Mouse (Mus musculus): Measurements from ENCODE around the gene Mfap1a. TPM values are rescaled to one million over a fixed set of nuclear protein-coding genes. Genes with fewer than 3 reads are reported as not detected.
A peak's percentile ranks its signal among the peaks of the same experiment; 100 is the strongest.

The Mfap1a gene
- polyA plus RNA-seq, 1 experiment, result 4.9 TPM

- Histone ChIP-seq H3K4me1 (ENCODE audit: control insufficient read depth, insufficient read depth, low read length) (peaks cover 3% of the 10 kb centered on the region; the same call in 1 of the 2 replicates), H3K4me3 (replicated peaks; ENCODE audit: extremely low read depth, low read depth, low read length) (no peak overlapping the region)
- TF ChIP-seq POLR2A (IDR thresholded peaks at IDR 0.05; ENCODE audit: borderline replicate concordance, extremely low read depth, low read depth, low read length), result no peak
- no peak for TF ChIP-seq CTCF (IDR thresholded peaks at IDR 0.05; ENCODE audit: insufficient read depth, low read length)
- WGBS, result 61% methylated on average over 4 of the region's 4 CpGs
- no peak for DNase-seq
Observed at GRCm38 (mm10) chr2:121452361-121452760, 54.1 kb downstream of the Mfap1a start.

GRCm38 (mm10) chr2:121450093-121450492 is 56.4 kb downstream of the Mfap1a start:
- TF ChIP-seq POLR2A (IDR thresholded peaks at IDR 0.05; ENCODE audit: borderline replicate concordance, extremely low read depth, low read depth, low read length) (no peak), CTCF (IDR thresholded peaks at IDR 0.05; ENCODE audit: insufficient read depth, low read length) (no peak)
- peak; percentile 35 for DNase-seq
- no peaks in the 10 kb centered on the region; the same call in 1 of the 2 replicates for H3K4me1 ChIP-seq (ENCODE audit: control insufficient read depth, insufficient read depth, low read length)
- H3K4me3 ChIP-seq (replicated peaks; ENCODE audit: extremely low read depth, low read depth, low read length), result peak overlapping the region; percentile 97
- WGBS, result 1% methylated on average over 7 of the region's 7 CpGs

DNA sequence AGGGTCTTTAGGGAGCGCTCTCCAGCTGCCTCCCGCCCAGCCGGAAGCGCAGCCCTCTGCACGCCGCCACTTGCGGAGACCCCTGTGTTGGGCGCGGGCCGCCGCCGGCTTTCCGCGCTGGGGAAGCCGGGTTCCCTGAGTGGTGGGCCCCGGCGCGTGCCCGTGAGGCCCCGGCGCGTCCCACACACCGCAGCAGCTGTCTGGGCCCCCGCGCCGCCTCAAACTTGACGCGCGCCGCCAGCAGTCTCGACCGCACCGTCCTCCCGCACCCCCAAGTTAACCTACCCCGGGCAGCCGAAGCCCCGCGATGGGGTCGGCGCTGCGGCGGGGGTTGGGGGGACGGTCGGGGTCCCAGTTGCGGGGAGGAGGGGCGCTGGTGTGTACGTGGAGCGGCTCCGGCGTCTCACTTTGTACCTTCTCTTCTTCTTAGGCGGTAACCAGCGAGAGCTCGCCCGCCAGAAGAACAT is 56.9 kb downstream of the Mfap1a start:
- H3K4me3 ChIP-seq (replicated peaks; ENCODE audit: extremely low read depth, low read depth, low read length), result peak overlapping the region; percentile 97
- no peaks in the 10 kb centered on the region; the same call in 1 of the 2 replicates for H3K4me1 ChIP-seq (ENCODE audit: control insufficient read depth, insufficient read depth, low read length)
- no peak for TF ChIP-seq POLR2A (IDR thresholded peaks at IDR 0.05; ENCODE audit: borderline replicate concordance, extremely low read depth, low read depth, low read length)
- TF ChIP-seq CTCF (IDR thresholded peaks at IDR 0.05; ENCODE audit: insufficient read depth, low read length), result no peak
- DNase-seq, result no peak
- under 1% methylated on average over 54 of the region's 54 CpGs for WGBS

DNA sequence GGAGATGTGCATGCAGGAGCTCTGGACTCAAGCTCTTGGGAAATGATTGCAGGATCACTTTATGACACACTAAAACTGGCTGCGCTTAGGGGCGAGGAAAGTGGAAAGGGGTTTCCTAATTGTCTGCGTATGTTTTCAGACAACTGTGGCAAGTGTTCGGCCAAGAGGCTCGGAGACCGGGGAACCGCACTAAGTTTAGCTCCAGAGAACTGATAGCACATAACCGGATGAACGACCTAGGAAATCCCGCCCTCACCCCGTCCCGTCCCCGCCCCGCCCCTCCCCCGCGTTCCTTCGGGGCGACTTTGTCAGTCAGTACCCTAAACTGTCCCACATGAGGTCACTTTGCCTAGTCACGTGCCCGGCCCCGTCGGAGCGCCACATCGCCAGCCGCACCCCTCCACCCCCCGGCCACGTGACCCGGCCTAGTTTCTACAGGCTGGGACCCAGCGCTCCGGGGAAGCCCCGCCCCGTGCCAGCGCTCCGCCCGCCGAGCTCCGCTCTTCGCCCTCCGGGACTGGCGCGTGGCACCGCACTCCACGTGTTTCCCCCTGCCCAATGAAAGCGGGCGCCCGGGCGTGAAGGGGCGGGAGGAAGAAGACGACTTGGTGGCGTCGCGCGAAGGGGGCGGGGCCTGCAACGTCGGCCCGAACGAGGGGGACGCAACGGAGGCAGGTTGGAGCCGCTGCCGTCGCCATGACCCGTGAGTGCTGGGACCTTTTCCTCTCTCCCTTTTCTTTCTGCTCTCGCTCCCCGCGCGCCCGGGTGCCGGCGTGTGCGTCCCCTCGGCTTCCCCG is 57.5 kb downstream of the Mfap1a start, which contains the start of gene Serf2:
Gene Serf2, plus strand, starts transcription at position 457 of the 797 bp plus-strand sequence.
- WGBS, result under 1% methylated on average over 71 of the region's 74 CpGs
- TF ChIP-seq CTCF (IDR thresholded peaks at IDR 0.05; ENCODE audit: insufficient read depth, low read length), result no peak
- TF ChIP-seq POLR2A (IDR thresholded peaks at IDR 0.05; ENCODE audit: borderline replicate concordance, extremely low read depth, low read depth, low read length), result peak; percentile 98
- H3K4me3 ChIP-seq (replicated peaks; ENCODE audit: extremely low read depth, low read depth, low read length), result peak within 1 kb of the TSS; percentile 97
- H3K4me1 ChIP-seq (ENCODE audit: control insufficient read depth, insufficient read depth, low read length), result no peaks in the 10 kb centered on the region; the same call in 1 of the 2 replicates
- peak; percentile 99 for DNase-seq

- TF ChIP-seq POLR2A (IDR thresholded peaks at IDR 0.05; ENCODE audit: borderline replicate concordance, extremely low read depth, low read depth, low read length) (no peak), CTCF (IDR thresholded peaks at IDR 0.05; ENCODE audit: insufficient read depth, low read length) (no peak)
- Histone ChIP-seq H3K4me1 (ENCODE audit: control insufficient read depth, insufficient read depth, low read length) (no peaks in the 10 kb centered on the region; the same call in 1 of the 2 replicates), H3K4me3 (replicated peaks; ENCODE audit: extremely low read depth, low read depth, low read length) (peak overlapping the region; percentile 79)
- 8% methylated on average over 9 of the region's 9 CpGs for WGBS
- no peak for DNase-seq
Observed at GRCm38 (mm10) chr2:121448136-121448535, 58.3 kb downstream of the Mfap1a start.

DNA sequence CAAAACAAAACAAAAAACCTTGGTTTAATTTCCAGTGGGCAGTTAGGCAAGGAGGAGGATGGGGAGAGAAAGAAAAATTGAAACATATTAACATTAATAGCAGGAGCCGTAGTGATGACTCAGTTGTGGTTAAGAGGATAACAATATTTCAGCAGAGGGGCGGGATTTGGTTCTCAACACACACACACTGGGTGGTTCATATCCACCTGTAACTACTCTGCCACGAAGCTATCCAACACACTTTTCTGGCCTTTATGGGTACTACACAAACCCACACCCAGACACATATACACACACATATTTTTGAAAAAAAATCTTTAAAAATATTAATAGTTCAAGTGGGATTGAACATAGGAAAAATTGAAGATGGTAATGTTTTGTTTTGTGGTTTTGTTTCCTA is 59.5 kb downstream of the Mfap1a start:
- peaks cover under 1% of the 10 kb centered on the region; the same call in 1 of the 2 replicates for H3K4me1 ChIP-seq (ENCODE audit: control insufficient read depth, insufficient read depth, low read length)
- TF ChIP-seq POLR2A (IDR thresholded peaks at IDR 0.05; ENCODE audit: borderline replicate concordance, extremely low read depth, low read depth, low read length) (no peak), CTCF (IDR thresholded peaks at IDR 0.05; ENCODE audit: insufficient read depth, low read length) (no peak)
- DNase-seq, result no peak
- H3K4me3 ChIP-seq (replicated peaks; ENCODE audit: extremely low read depth, low read depth, low read length), result no peak overlapping the region
- WGBS, result 74% methylated on average over 3 of the region's 3 CpGs

DNA sequence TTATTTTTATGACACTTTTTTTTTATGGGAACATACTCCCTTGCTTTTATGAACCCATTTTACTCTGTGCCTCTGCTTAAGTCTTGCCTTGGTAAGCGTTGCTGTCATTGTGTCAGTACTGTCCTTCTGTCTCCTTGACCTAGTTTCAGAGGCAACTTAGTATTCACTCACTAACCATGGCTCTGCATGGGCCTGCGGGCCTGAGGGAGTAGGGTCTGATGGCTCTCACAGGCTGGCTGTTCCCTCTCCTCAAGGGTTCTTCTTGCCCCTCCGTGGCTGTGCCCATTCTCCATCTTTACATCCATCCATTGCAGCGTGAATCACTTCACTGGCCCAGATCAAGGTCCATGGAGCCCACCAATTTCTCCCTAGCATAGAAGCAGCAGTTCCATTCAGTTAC is 60.0 kb downstream of the Mfap1a start:
- peaks cover 2% of the 10 kb centered on the region; the same call in 1 of the 2 replicates for H3K4me1 ChIP-seq (ENCODE audit: control insufficient read depth, insufficient read depth, low read length)
- 85% methylated on average over 4 of the region's 4 CpGs for WGBS
- DNase-seq, result no peak
- H3K4me3 ChIP-seq (replicated peaks; ENCODE audit: extremely low read depth, low read depth, low read length), result no peak overlapping the region
- TF ChIP-seq POLR2A (IDR thresholded peaks at IDR 0.05; ENCODE audit: borderline replicate concordance, extremely low read depth, low read depth, low read length) (no peak), CTCF (IDR thresholded peaks at IDR 0.05; ENCODE audit: insufficient read depth, low read length) (no peak)

DNA sequence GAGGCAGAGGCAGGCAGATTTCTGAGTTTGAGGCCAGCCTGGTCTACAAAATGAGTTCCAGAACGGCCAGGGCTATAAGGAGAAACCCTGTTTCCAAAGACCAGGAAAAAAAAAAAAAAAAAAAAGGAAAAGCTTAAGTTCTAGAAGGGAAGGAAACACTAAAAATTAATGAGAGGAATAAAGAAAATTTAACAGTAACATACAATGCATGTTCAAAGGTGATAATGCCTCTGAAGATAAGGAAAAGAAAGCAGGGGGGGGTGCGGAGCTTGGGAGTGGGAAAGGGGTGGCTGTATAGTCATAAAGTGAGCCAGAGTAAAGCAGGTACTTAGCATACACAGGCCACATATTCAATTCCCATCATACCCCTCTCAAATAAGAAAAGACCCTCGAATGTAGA is 61.3 kb downstream of the Mfap1a start:
- TF ChIP-seq POLR2A (IDR thresholded peaks at IDR 0.05; ENCODE audit: borderline replicate concordance, extremely low read depth, low read depth, low read length) (no peak), CTCF (IDR thresholded peaks at IDR 0.05; ENCODE audit: insufficient read depth, low read length) (no peak)
- Histone ChIP-seq H3K4me1 (ENCODE audit: control insufficient read depth, insufficient read depth, low read length) (0 out of 2 replicates have a peak, but pooled peaks cover 2% of the 10 kb centered on the region), H3K4me3 (replicated peaks; ENCODE audit: extremely low read depth, low read depth, low read length) (no peak overlapping the region)
- no peak for DNase-seq
- WGBS, result 81% methylated on average over 3 of the region's 3 CpGs

- TF ChIP-seq POLR2A (IDR thresholded peaks at IDR 0.05; ENCODE audit: borderline replicate concordance, extremely low read depth, low read depth, low read length), result no peak
- no peak for TF ChIP-seq CTCF (IDR thresholded peaks at IDR 0.05; ENCODE audit: insufficient read depth, low read length)
- no peak for DNase-seq
- WGBS, result 94% methylated on average over 1 of the region's 1 CpGs
- Histone ChIP-seq H3K4me3 (replicated peaks; ENCODE audit: extremely low read depth, low read depth, low read length) (no peak within 1 kb of the TSS), H3K4me1 (ENCODE audit: control insufficient read depth, insufficient read depth, low read length) (0 out of 2 replicates have a peak, but pooled peaks cover 2% of the 10 kb centered on the region)
Observed at GRCm38 (mm10) chr2:121444178-121444577, 62.3 kb downstream of the Mfap1a start, which contains the start of gene Ell3. Gene Ell3, minus strand, starts transcription at chr2:121444278.

GRCm38 (mm10) chr2:121443068-121443349 is 63.5 kb downstream of the Mfap1a start:
- TF ChIP-seq CTCF (IDR thresholded peaks at IDR 0.05; ENCODE audit: insufficient read depth, low read length), result no peak
- TF ChIP-seq POLR2A (IDR thresholded peaks at IDR 0.05; ENCODE audit: borderline replicate concordance, extremely low read depth, low read depth, low read length), result no peak
- 8% methylated on average over 8 of the region's 8 CpGs for WGBS
- H3K4me3 ChIP-seq (replicated peaks; ENCODE audit: extremely low read depth, low read depth, low read length), result peak overlapping the region; percentile 19
- DNase-seq, result no peak
- 0 out of 2 replicates have a peak, but pooled peaks cover 2% of the 10 kb centered on the region for H3K4me1 ChIP-seq (ENCODE audit: control insufficient read depth, insufficient read depth, low read length)
